Mouse (Mus musculus) forebrain, embryonic 13.5 days (tissue): ENCODE data around the gene Mylk3. TPM values are rescaled to one million over a fixed set of nuclear protein-coding genes. Genes with fewer than 3 reads are reported as not detected.

Experiments used
- ATAC-seq: fragments of 200-750 bp; cut with Nextera tagmentation; 2 replicates; pipeline ENCODE4 v1.8.0; 2017
- H3K27ac ChIP-seq: fragments of 300-500 bp; sonication (generic); 2 replicates; pipeline ENCODE4 v1.5.1; 2015; ENCODE audit warnings: inconsistent platforms, mild to moderate bottlenecking, moderate library complexity
- H3K27me3 ChIP-seq: fragments of 300-500 bp; sonication (generic); 2 replicates; pipeline ENCODE4 v1.6.1; 2015; ENCODE audit warnings: mild to moderate bottlenecking, inconsistent platforms
- H3K36me3 ChIP-seq: fragments of 300-500 bp; sonication (generic); 2 replicates; pipeline ENCODE4 v1.6.1; 2015; ENCODE audit warnings: mild to moderate bottlenecking, inconsistent platforms; ENCODE audit not compliant: poor library complexity, severe bottlenecking
- H3K4me1 ChIP-seq: fragments of 300-500 bp; sonication (generic); 2 replicates; pipeline ENCODE4 v1.6.1; 2015; ENCODE audit warnings: inconsistent platforms
- H3K4me2 ChIP-seq: fragments of 300-500 bp; sonication (generic); 2 replicates; pipeline ENCODE4 v1.6.1; 2015; ENCODE audit warnings: inconsistent platforms, mild to moderate bottlenecking, moderate library complexity
- H3K4me3 ChIP-seq: fragments of 300-500 bp; sonication (generic); 2 replicates; pipeline ENCODE4 v1.5.1; 2015; ENCODE audit warnings: mild to moderate bottlenecking, inconsistent platforms
- H3K9ac ChIP-seq: fragments of 300-500 bp; sonication (generic); 2 replicates; pipeline ENCODE4 v1.6.1; 2015; ENCODE audit warnings: mild to moderate bottlenecking, inconsistent platforms
- H3K9me3 ChIP-seq: fragments of 300-500 bp; sonication (generic); replicated peaks from 2 replicates; pipeline ENCODE4 v1.6.1; 2016; ENCODE audit warnings: inconsistent platforms
- WGBS: fragments of 180-500 bp; shearing (Covaris S2); methylation state at CpG from one replicate; pipeline ENCODE4 v1.1.7; 2015; 5-methylcytosine and 5-hydroxymethylcytosine counted together
- polyA plus RNA-seq: library from polyadenylated mRNA; unstranded; fragments of >200 nt; fragmentation: Nextera tagmentation; extraction: Ambion mirVana; gene quantifications from 2 replicates; pipeline ENCODE4 v1.2.1, GENCODE M21; 2015

The Mylk3 gene
- polyA plus RNA-seq, 1 experiment from 2014 or later: 0.45 TPM

DNA sequence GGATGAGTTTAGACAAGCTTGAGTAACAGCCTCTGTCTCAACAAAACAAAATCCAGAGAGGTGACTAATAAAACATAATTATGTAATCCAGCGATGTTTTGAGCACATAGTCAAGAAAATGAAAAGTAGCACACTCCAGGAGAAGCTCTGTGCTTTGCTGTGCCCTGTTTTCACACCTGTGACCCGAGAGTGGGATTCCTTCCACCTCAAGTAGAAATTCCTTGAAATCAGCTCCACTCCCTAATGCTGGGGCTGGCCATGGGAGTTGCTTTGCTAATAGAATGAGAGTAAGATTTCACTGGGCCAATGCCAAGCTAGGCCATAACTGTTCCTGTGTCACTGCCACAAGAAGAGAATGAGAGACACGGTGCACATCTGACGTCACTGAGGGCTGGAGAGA is 48.5 kb downstream of the Mylk3 start:
- no peak for ATAC-seq
- Histone ChIP-seq H3K36me3 (no peaks in the 10 kb centered on the region), H3K4me3 (no peak overlapping the region), H3K27ac (no peak overlapping the region), H3K4me1 (no peaks in the 10 kb centered on the region), H3K4me2 (no peak overlapping the region), H3K9ac (no peak overlapping the region), H3K9me3 (no peaks in the 10 kb centered on the region), H3K27me3 (no peaks in the 10 kb centered on the region)
- WGBS: 85% methylated on average over 4 of the region's 4 CpGs

DNA sequence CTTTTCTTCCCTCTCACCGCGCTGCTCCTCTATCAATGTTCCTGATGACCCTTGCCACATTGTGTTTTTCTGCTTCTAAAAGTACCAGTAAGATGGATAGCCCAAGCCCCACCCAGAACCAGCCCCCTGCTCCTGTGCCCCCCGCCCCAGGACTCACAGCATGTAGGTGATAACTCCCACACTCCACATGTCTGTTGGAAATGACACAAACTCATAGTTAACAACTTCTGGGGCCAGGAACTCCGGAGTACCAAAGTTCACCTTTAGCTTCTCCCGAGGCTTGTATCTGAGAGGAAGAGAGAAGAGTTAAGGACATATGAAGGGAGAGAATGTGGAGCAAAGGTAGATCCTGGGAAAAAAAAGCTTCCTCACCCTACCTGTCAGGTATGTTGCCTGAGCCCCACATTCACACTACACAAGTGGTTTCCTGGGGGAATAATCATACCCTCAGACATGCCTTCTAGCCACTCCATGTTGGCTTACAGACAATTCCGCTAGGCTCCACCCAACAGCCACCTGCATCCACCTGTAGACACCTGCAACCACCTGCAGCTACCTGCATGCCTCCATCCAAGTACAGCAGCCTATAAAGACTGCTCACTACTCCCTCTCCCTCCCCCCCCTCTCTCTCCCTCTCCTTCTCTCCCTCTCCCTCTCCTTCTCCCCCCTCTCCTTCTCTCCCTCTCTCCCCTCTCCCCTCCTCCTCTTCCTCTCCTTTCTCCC is 49.8 kb downstream of the Mylk3 start:
- H3K9me3 ChIP-seq: no peaks in the 10 kb centered on the region
- H3K36me3 ChIP-seq: no peaks in the 10 kb centered on the region
- H3K4me2 ChIP-seq: no peak overlapping the region
- H3K4me1 ChIP-seq: no peaks in the 10 kb centered on the region
- H3K4me3 ChIP-seq: no peak overlapping the region
- H3K27ac ChIP-seq: no peak overlapping the region
- no peak for ATAC-seq
- no peaks in the 10 kb centered on the region for H3K27me3 ChIP-seq
- 82% methylated on average over 6 of the region's 6 CpGs for WGBS
- H3K9ac ChIP-seq: no peak overlapping the region

DNA sequence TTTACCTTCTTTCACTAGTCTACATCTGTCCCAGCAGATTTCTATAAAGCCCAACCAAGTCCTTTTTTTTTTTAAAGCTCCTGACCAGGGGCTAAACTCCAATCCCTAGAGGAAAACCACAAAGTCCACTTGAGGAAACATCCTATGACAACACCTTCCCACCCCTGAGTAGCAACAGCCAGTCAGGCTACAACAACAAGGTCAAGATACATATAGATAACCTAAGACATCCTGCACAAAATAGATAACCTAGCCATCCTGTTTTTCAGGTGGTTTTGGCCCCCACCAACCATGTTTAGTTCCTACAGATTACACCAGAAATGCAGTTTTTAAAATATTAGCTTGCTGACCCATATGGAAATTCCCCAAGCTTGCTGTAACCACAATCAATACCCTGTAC is 51.0 kb downstream of the Mylk3 start:
- no peaks in the 10 kb centered on the region for H3K4me1 ChIP-seq
- no peak overlapping the region for H3K9ac ChIP-seq
- H3K27ac ChIP-seq: no peak overlapping the region
- no peak overlapping the region for H3K4me2 ChIP-seq
- no peak overlapping the region for H3K4me3 ChIP-seq
- no peaks in the 10 kb centered on the region for H3K36me3 ChIP-seq
- H3K27me3 ChIP-seq: no peaks in the 10 kb centered on the region
- no peaks in the 10 kb centered on the region for H3K9me3 ChIP-seq
- ATAC-seq: no peak

DNA sequence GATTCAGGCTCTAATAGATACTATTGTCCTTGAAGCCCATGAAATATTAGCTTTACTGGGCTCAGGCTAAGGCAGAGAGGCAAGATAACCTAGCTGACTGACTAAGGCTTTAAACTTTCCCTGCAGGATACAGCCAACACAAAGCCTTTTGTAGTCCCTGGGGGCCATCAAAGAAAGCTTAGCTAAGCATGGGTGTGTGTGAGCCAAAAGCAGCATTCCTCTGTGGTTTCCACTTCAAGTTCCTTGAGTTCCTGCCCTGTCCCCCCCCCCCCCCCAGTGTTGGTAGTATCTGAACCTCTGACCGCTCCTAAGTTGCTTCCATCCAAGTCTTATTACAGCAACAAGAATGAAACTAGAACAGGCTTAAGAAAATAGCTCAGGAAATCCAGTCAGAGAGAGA is 56.6 kb downstream of the Mylk3 start:
- Histone ChIP-seq H3K4me1 (no peaks in the 10 kb centered on the region), H3K9ac (no peak overlapping the region), H3K9me3 (no peaks in the 10 kb centered on the region), H3K27ac (no peak overlapping the region), H3K4me2 (no peak overlapping the region), H3K27me3 (no peaks in the 10 kb centered on the region), H3K36me3 (no peaks in the 10 kb centered on the region), H3K4me3 (no peak overlapping the region)
- WGBS: 82% methylated on average over 1 of the region's 1 CpGs
- no peak for ATAC-seq

DNA sequence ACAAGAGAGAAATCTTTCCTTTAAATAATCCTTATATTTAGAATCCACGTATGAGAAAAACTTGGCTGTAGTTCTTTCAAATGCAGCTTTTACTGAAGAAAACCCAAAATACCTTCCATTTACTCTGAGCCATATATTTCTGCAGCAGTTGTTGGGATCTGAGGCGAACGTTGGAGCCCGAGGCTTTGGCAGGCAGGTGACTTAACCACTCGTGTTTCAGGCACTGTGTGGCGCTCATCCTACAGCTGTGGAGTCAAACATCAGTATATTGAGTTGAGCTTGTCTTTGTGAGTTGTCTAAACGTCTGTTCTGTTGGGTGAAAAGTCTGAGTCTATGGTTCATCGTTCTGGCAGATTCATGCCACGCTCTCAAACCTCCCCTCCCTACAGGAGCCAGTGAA is 59.1 kb downstream of the Mylk3 start:
- H3K4me3 ChIP-seq: no peak overlapping the region
- H3K9ac ChIP-seq: no peak overlapping the region
- H3K4me1 ChIP-seq: no peaks in the 10 kb centered on the region
- H3K27me3 ChIP-seq: no peaks in the 10 kb centered on the region
- H3K36me3 ChIP-seq: no peaks in the 10 kb centered on the region
- no peak overlapping the region for H3K27ac ChIP-seq
- H3K4me2 ChIP-seq: no peak overlapping the region
- no peaks in the 10 kb centered on the region for H3K9me3 ChIP-seq
- no peak for ATAC-seq
- 82% methylated on average over 9 of the region's 9 CpGs for WGBS

DNA sequence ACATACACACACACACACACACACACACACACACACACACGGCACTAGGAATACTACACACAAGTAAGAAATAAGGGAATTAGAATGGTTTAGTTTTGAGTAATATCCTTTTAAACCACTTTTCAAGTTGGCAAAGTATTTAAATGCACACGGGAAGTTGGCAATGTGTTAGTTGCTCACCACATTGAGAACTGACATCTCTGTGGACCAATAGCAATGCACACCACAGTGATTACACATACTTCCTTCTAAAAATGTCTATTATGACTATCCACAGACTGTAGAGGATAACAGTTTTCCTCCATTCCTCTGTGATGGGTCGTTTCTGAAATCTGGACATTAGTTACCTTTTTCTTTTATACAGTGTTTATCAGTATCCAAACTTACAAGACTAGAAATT is 63.1 kb downstream of the Mylk3 start:
- H3K9me3 ChIP-seq: peaks cover 6% of the 10 kb centered on the region; the same call in 1 of the 2 replicates
- H3K4me2 ChIP-seq: no peak overlapping the region
- H3K9ac ChIP-seq: no peak overlapping the region
- no peaks in the 10 kb centered on the region for H3K4me1 ChIP-seq
- H3K27me3 ChIP-seq: no peaks in the 10 kb centered on the region
- H3K36me3 ChIP-seq: no peaks in the 10 kb centered on the region
- H3K27ac ChIP-seq: no peak overlapping the region
- 77% methylated on average over 3 of the region's 3 CpGs for WGBS
- ATAC-seq: no peak
- H3K4me3 ChIP-seq: no peak overlapping the region

DNA sequence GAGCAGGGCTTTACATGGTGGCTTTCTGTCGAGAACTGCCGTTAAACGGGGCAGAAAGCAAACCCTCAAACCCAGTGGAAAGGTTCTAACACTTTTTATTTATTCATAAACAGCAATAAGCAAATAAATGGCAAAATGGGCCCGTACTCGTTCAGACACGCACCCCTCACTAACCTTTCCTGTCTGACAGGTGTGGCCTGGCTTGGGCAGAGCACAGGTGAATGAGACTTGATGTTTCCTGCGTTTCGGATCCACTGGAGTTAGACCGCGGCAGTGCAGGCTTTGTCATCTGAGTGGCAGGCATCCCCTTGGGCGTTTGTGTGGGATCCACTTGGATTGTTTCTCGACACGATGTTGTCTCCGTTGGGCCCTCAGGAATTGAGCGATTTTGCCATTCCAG is 64.2 kb downstream of the Mylk3 start:
- no peaks in the 10 kb centered on the region for H3K27me3 ChIP-seq
- no peak overlapping the region for H3K4me2 ChIP-seq
- WGBS: 89% methylated on average over 15 of the region's 15 CpGs
- H3K4me1 ChIP-seq: no peaks in the 10 kb centered on the region
- no peak overlapping the region for H3K4me3 ChIP-seq
- no peak overlapping the region for H3K27ac ChIP-seq
- H3K36me3 ChIP-seq: no peaks in the 10 kb centered on the region
- no peak overlapping the region for H3K9ac ChIP-seq
- no peak for ATAC-seq
- peaks cover 7% of the 10 kb centered on the region; the same call in 1 of the 2 replicates for H3K9me3 ChIP-seq

DNA sequence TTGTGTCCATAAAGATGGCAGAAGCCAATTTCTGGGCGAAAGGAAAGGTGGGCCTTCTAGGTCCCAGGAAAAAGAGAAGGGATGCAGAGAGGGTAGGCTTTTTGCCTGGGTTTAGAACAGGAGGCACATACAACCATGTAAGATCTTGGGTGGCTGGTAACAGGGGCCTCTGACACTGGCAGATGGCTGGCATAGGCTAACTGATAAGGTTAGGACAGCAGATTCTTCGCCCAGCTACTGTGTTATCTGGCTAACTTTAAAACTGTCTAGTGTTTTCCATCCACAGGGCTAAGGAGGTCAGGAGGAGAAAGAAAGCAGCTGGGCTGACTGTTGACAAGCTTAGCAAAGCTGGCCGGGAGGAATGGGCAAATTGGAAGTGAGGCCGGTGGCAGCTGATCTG is 67.6 kb downstream of the Mylk3 start:
- no peak overlapping the region for H3K4me3 ChIP-seq
- 87% methylated on average over 4 of the region's 4 CpGs for WGBS
- peaks cover 7% of the 10 kb centered on the region; the same call in 1 of the 2 replicates for H3K9me3 ChIP-seq
- ATAC-seq: no peak
- no peaks in the 10 kb centered on the region for H3K36me3 ChIP-seq
- no peak overlapping the region for H3K4me2 ChIP-seq
- H3K9ac ChIP-seq: no peak overlapping the region
- no peaks in the 10 kb centered on the region for H3K4me1 ChIP-seq
- no peak overlapping the region for H3K27ac ChIP-seq
- H3K27me3 ChIP-seq: no peaks in the 10 kb centered on the region

DNA sequence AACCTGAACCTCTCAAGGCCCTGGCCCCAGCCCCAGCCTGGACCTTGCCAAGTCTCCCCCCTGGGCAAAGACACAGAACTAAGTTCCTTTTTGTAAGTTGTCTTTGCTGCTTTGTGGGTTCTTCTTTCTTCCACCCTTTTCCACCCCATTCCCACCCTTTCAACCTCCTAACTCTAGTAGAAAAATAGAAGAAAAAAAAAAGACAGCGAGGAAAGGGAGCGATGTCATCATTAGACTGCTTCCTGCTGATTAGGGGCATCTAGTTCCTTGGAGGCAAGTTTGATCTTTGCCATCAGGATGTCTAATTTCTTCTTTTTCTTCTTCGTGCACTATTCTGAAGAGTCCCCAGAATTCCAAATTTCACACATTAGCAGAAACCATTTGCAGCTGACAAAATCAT is 73.1 kb downstream of the Mylk3 start:
- Histone ChIP-seq H3K9me3 (0 out of 2 replicates have a peak, but pooled peaks cover under 1% of the 10 kb centered on the region), H3K4me2 (no peak overlapping the region), H3K36me3 (peaks cover 19% of the 10 kb centered on the region), H3K27ac (no peak overlapping the region), H3K4me3 (no peak overlapping the region), H3K27me3 (no peaks in the 10 kb centered on the region), H3K4me1 (no peaks in the 10 kb centered on the region), H3K9ac (no peak overlapping the region)
- no peak for ATAC-seq
- 82% methylated on average over 3 of the region's 3 CpGs for WGBS

DNA sequence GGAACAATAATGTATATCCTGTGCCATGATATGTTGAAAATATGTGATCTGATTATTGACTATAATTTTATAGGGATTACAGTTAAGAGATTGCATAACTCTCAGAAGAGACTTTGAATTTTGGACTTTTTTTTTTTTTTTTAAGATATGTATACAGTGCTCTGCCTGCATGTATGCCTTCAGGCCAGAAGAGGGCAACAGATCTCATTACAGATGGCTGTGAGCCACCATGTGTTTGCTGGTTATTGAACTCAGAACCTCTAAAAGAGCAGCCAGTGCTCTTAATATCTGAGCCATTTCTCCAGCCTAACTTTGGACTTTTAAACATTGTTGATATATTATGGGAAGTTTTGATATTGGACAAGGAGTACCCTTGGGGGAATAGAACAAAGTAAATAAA is 74.4 kb downstream of the Mylk3 start:
- no peak for ATAC-seq
- Histone ChIP-seq H3K4me1 (no peaks in the 10 kb centered on the region), H3K27ac (no peak overlapping the region), H3K27me3 (no peaks in the 10 kb centered on the region), H3K4me3 (no peak overlapping the region), H3K4me2 (no peak overlapping the region), H3K9me3 (no peaks in the 10 kb centered on the region), H3K36me3 (peaks cover 31% of the 10 kb centered on the region), H3K9ac (no peak overlapping the region)

DNA sequence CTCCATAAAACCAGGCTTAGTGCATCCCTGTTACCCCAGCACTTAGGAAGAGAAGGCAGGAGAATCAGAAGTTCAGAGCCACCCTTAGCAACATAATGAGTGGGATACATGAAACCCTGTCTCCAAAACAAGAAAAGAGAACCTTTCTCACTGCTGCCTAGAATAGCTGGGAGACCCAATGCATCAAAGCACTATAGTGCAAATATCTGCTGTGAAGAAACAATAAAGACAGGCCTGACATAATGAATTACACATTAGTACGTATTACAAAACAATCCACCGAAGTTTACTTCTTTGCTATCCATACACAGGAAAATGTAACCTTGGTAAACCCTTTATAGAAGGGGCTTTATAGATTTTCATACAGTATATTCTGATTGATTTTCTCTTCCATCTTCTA is 77.6 kb downstream of the Mylk3 start:
- no peaks in the 10 kb centered on the region for H3K9me3 ChIP-seq
- ATAC-seq: no peak
- no peak overlapping the region for H3K4me2 ChIP-seq
- no peaks in the 10 kb centered on the region for H3K27me3 ChIP-seq
- no peak overlapping the region for H3K4me3 ChIP-seq
- H3K36me3 ChIP-seq: peaks cover 57% of the 10 kb centered on the region
- WGBS: 95% methylated on average over 2 of the region's 2 CpGs
- no peak overlapping the region for H3K9ac ChIP-seq
- H3K4me1 ChIP-seq: no peaks in the 10 kb centered on the region
- H3K27ac ChIP-seq: no peak overlapping the region

DNA sequence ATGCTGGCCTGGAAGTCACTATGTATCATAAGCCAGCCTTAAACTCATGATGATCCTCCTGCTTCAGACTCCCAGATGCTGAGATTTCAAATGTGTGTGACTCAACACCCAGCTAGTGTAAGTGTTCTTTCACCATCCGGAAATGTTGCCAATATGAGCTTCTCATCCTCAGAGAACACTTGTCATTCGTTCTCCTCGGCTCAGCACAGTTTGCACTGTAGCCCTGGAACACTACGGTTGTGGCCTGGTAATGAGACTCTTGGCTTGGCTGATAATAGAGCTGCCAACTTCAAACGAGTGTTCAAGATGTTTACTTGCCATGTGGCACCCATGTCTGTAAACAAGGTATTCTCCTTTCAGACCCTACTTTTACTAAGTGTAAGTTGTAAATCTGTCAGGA is 82.6 kb downstream of the Mylk3 start:
- Histone ChIP-seq H3K36me3 (peaks cover 51% of the 10 kb centered on the region), H3K4me1 (peaks cover 25% of the 10 kb centered on the region), H3K27ac (no peak overlapping the region), H3K9ac (no peak overlapping the region), H3K27me3 (no peaks in the 10 kb centered on the region), H3K4me3 (no peak overlapping the region), H3K4me2 (no peak overlapping the region), H3K9me3 (no peaks in the 10 kb centered on the region)
- 81% methylated on average over 5 of the region's 5 CpGs for WGBS
- no peak for ATAC-seq

DNA sequence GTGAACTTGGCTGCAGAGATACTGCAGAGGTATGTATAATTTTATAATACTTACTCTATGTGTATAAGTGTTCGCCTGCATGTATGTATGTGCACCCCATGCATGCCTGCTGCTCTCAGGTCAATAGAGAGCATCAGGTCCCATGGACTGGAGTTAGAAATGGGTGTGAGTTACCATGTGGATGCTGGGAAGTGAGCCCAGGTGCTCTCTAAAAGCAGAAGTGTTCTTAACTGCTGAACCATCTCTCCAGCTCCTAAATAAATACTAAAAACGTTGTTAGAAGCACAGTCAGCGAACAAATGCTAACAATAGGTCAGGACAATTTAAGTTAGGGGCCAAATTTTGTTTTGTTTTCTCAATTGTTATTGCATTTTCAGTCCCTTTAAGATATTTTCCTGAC is 83.2 kb downstream of the Mylk3 start:
- no peak for ATAC-seq
- no peak overlapping the region for H3K9ac ChIP-seq
- no peak overlapping the region for H3K27ac ChIP-seq
- H3K9me3 ChIP-seq: no peaks in the 10 kb centered on the region
- H3K4me2 ChIP-seq: no peak overlapping the region
- H3K27me3 ChIP-seq: no peaks in the 10 kb centered on the region
- peaks cover 31% of the 10 kb centered on the region for H3K4me1 ChIP-seq
- 95% methylated on average over 3 of the region's 3 CpGs for WGBS
- peaks cover 45% of the 10 kb centered on the region for H3K36me3 ChIP-seq
- H3K4me3 ChIP-seq: no peak overlapping the region
